Mouse (Mus musculus) CH12.LX (cell line): ENCODE measurements around the gene Gm7358. TPM values are rescaled to one million over a fixed set of nuclear protein-coding genes. Genes with fewer than 3 reads are reported as not detected.
"Not testable (repeated sequence)": the region's sequence is repeated elsewhere in the genome, so short reads cannot be mapped to it uniquely, and the experiment has no call there.

ENCODE experiments used
- DNase-seq: peaks from one replicate; pipeline ENCODE4 v3.0.0-alpha.2; 2013; ENCODE audit errors: extremely low read depth
- H3K27ac ChIP-seq: 2 replicates; pipeline ENCODE4 v1.5.1; 2012; ENCODE audit warnings: low read depth, mild to moderate bottlenecking, control low read depth, moderate library complexity; ENCODE audit not compliant: insufficient read depth
- H3K27me3 ChIP-seq: replicated peaks from 2 replicates; pipeline ENCODE3; 2012; ENCODE audit warnings: inconsistent platforms
- H3K36me3 ChIP-seq, 2 experiments: replicated peaks in 1 of 2; 2 replicates each; pipeline versions ENCODE3 to v1.6.1; 2012; ENCODE audit warnings: inconsistent platforms in 1 of 2, low read length in 1 of 2, mild to moderate bottlenecking in 1 of 2, mixed read lengths in 1 of 2, moderate library complexity in 1 of 2; ENCODE audit not compliant: control insufficient read depth in 1 of 2, insufficient read depth in 1 of 2
- H3K4me1 ChIP-seq, 2 experiments: 2 replicates each; pipeline ENCODE4 v1.6.1; 2012; ENCODE audit warnings: inconsistent platforms in 1 of 2, moderate library complexity in 1 of 2; ENCODE audit not compliant: insufficient read depth in 2 of 2, control insufficient read depth in 1 of 2
- H3K4me2 ChIP-seq: 2 replicates; pipeline ENCODE4 v1.6.1; 2012; ENCODE audit warnings: low read depth, mild to moderate bottlenecking, control low read depth; ENCODE audit not compliant: poor library complexity, insufficient read depth, severe bottlenecking
- H3K4me3 ChIP-seq, 3 experiments: fragments of 150-350 bp in 1 of 3; sonication (generic) in 1 of 3; replicated peaks in 1 of 3; 2 replicates each; pipeline versions ENCODE3 to v1.5.1; 2011 to 2012; ENCODE audit warnings: low read depth in 2 of 3, low read length in 2 of 3, mild to moderate bottlenecking in 2 of 3, moderate library complexity in 2 of 3, control low read depth in 1 of 3, improper control_type of control experiment in 1 of 3, inconsistent platforms in 1 of 3, mixed read lengths in 1 of 3; ENCODE audit not compliant: poor library complexity in 1 of 3
- H3K79me2 ChIP-seq: replicated peaks from 2 replicates; pipeline ENCODE4 v1.6.1; 2012; ENCODE audit warnings: mild to moderate bottlenecking, moderate library complexity; ENCODE audit not compliant: control insufficient read depth, poor library complexity, insufficient read depth, severe bottlenecking; ENCODE audit errors: extremely low read depth
- H3K9ac ChIP-seq: 2 replicates; pipeline ENCODE4 v1.6.1; 2012; ENCODE audit warnings: low read depth, mild to moderate bottlenecking, control low read depth, moderate library complexity; ENCODE audit not compliant: insufficient read depth
- H3K9me3 ChIP-seq: replicated peaks from 2 replicates; pipeline ENCODE3; 2012; ENCODE audit warnings: low read length, inconsistent platforms, mixed read lengths
- CTCF ChIP-seq, 2 experiments: IDR thresholded peaks in 1 of 2; conservative IDR thresholded peaks in 1 of 2; 2 replicates each; pipeline ENCODE4 v1.5.1; 2011 to 2012; ENCODE audit warnings: low read depth in 2 of 2, low read length in 2 of 2, improper control_type of control experiment in 1 of 2, inconsistent platforms in 1 of 2, mild to moderate bottlenecking in 1 of 2, moderate library complexity in 1 of 2
- SMC3 ChIP-seq: IDR thresholded peaks from 2 replicates; pipeline ENCODE4 v1.6.1; 2011; ENCODE audit warnings: low read depth, low read length, improper control_type of control experiment
- dilution Hi-C: fragments of 300-500 bp; cut with MboI; formaldehyde crosslinking; loops from 2 replicates; pipeline ENCODE4 v1.14.3; 2020; ENCODE audit warnings: low sequenced_read_pairs; ENCODE audit not compliant: extremely low pct_unique_long_range_greater_than_20kb, extremely low pct_ligation_motif_present
- in situ Hi-C: fragments of 300-500 bp; cut with MboI; formaldehyde crosslinking; loops from 3 replicates; pipeline ENCODE4 v1.14.3; 2019; ENCODE audit warnings: low sequenced_read_pairs, low pct_ligation_motif_present, low pct_unique_long_range_greater_than_20kb, mixed read lengths
- polyA plus RNA-seq: library from polyadenylated mRNA; unstranded; fragments of >175 nt; gene quantifications from 2 replicates; pipeline ENCODE4 v1.2.1, GENCODE M21; 2012; ENCODE audit warnings: low read depth; ENCODE audit not compliant: insufficient read length
- total RNA-seq, 2 experiments: library from RNA; depleted of rRNA; stranded (reverse); fragments of 300-350 nt in 1 of 2; fragments of >200 nt in 1 of 2; gene quantifications; 2 replicates each; pipeline ENCODE4 v1.2.3; 2012 to 2014

Gm7358 gene
- total and polyA plus RNA-seq, 3 experiments, result not detected

DNA sequence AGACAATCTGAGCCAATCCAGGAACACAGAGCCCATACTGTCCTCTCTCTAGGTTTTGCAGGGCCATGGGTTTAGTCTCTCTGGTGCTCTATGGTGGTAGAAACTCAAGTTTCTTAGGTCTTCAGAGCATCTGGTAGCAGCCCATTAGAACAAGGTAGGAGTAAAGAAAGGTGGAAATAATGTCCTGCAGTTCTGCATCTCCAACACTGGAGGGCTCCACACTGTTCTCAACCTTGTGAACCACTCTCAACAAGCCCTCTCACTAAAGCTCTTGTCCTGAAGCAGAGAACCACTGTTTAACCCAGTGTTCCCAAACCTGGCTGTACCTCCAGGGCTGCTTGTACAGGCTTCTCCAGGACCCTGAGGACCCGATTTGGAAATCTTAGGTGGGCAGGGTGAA, 27.3 kb upstream of the Gm7358 start:
- H3K9ac ChIP-seq, H3K4me2 ChIP-seq, dilution Hi-C loops, in situ Hi-C loops, H3K9me3 ChIP-seq, H3K27me3 ChIP-seq, H3K27ac ChIP-seq, H3K4me1 ChIP-seq, H3K79me2 ChIP-seq, H3K4me3 ChIP-seq, H3K36me3 ChIP-seq: not testable (repeated sequence)
- peak; percentile 24 to 51; a peak in 2 of 4 replicates for TF ChIP-seq CTCF (conservative IDR thresholded peaks at IDR 0.05 in 1 of 2, IDR thresholded peaks at IDR 0.05 in 1 of 2; ENCODE audit: low read depth in 2 of 2, low read length in 2 of 2)
- peak; percentile 36 for TF ChIP-seq SMC3
- peak; percentile 3 for DNase-seq

DNA sequence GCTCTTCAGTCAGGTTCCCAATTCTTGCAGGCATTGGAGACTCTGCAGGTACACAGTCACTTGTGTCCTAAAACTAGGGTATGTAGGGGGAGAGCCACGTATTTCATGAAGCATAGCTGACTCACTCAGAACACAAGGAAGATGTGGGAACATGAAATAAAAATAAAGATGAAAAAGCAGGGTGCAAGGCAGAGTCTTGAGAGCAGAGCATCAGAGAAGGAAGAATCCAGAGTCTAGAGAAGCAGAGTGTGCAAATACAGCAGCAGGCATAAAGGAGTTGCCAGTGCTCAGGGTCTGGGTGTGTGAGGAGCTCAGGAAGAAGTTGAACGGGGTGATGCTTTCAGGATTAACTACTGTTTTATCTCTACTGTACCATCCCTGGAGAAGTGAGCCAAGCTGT, 17.5 kb downstream of the Gm7358 start:
- H3K4me1 ChIP-seq, H3K4me2 ChIP-seq, H3K36me3 ChIP-seq, H3K4me3 ChIP-seq, H3K9ac ChIP-seq, dilution Hi-C loops, H3K27ac ChIP-seq, DNase-seq, H3K79me2 ChIP-seq, H3K27me3 ChIP-seq, H3K9me3 ChIP-seq, in situ Hi-C loops: not testable (repeated sequence)

DNA sequence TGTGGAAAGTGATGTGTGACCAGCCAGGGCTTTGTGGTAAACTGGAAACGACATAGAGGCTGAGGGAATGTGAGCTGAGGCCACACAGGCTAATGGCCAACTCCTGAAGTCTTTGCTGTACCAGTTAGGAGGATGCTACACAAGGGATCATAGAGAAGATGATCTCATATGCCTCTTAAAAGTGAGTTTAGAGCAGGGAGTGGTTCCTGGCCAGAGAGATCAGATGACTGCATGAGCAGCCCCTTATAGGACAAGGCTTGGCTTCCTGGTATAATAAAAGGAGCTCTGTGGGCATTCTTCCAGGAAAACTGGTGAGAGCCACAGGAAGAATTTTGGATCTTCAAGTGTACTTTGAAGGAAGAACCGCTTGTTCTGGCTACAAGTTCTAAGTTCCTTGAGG, 22.3 kb downstream of the Gm7358 start:
- in situ Hi-C loops, H3K4me3 ChIP-seq, dilution Hi-C loops: not testable (repeated sequence)

DNA sequence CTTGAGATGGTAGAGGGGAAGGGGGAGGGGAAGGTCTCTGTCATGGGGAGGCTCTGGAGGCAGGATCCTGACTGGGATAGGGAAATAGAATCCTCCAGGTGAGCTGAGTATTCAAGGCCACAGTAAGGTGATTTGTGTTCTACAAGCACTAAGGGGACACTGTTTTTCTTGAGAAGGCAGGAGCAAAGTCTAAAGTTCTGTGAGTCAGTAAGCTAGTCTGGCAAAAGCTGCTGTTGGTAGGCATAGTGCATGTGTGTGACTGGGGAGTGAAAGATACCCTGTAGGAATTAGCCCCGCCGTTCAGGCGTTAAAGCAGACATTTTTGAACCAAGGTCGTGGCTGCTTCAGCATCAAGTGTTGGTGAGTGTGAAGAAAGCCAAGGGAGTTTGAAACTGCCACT, 23.2 kb downstream of the Gm7358 start:
- in situ Hi-C loops, H3K27ac ChIP-seq, dilution Hi-C loops, H3K79me2 ChIP-seq, H3K4me2 ChIP-seq, DNase-seq, H3K4me1 ChIP-seq, H3K9ac ChIP-seq, H3K27me3 ChIP-seq, H3K4me3 ChIP-seq, H3K9me3 ChIP-seq, H3K36me3 ChIP-seq: not testable (repeated sequence)

More for the DNA sequence above, 22.3 kb downstream of the Gm7358 start:
- H3K9ac ChIP-seq, H3K27me3 ChIP-seq, H3K9me3 ChIP-seq, H3K4me1 ChIP-seq, DNase-seq, H3K79me2 ChIP-seq, H3K36me3 ChIP-seq, H3K27ac ChIP-seq, H3K4me2 ChIP-seq: not testable (repeated sequence)

Other genes starting within 250 kb of the Gm7358 start
- not detected in 2 replicates for gene Gm7168, start 111.2 kb downstream of the Gm7358 start, total RNA-seq (2012; rRNA removed)
- gene Gm7168, start 111.2 kb downstream of the Gm7358 start, total RNA-seq (2014; rRNA removed), result not detected in 2 replicates
- not detected in 2 replicates for gene Gm7168, start 111.2 kb downstream of the Gm7358 start, polyA plus RNA-seq
- not detected in 2 replicates for gene Gm7356, start 55.8 kb downstream of the Gm7358 start, total RNA-seq (2012; rRNA removed)
- gene Gm7356, start 55.8 kb downstream of the Gm7358 start, total RNA-seq (2014; rRNA removed), result not detected in 2 replicates
- not detected in 2 replicates for gene Gm7356, start 55.8 kb downstream of the Gm7358 start, polyA plus RNA-seq
- not detected in 2 replicates for gene Dact2, start 144.8 kb upstream of the Gm7358 start, total RNA-seq (2012; rRNA removed)
- not detected in 2 replicates for gene Dact2, start 144.8 kb upstream of the Gm7358 start, total RNA-seq (2014; rRNA removed)
- not detected in 2 replicates for gene Dact2, start 144.8 kb upstream of the Gm7358 start, polyA plus RNA-seq
- gene Smoc2, start 220.0 kb upstream of the Gm7358 start, total RNA-seq (2012; rRNA removed), result not detected in 2 replicates
- gene Smoc2, start 220.0 kb upstream of the Gm7358 start, total RNA-seq (2014; rRNA removed), result 0.34 TPM in 1 of 2 replicates, not detected in the other
- gene Smoc2, start 220.0 kb upstream of the Gm7358 start, polyA plus RNA-seq, result not detected in 2 replicates